Mouse (Mus musculus) skeletal muscle tissue, adult 2 months (tissue): Measurements from ENCODE around the gene 2010300C02Rik.

Experiments
- DNase-seq: peaks from one replicate; pipeline ENCODE4 v3.0.0-alpha.2; 2012; ENCODE audit warnings: low read depth, low spot score

Gene 2010300C02Rik

DNA sequence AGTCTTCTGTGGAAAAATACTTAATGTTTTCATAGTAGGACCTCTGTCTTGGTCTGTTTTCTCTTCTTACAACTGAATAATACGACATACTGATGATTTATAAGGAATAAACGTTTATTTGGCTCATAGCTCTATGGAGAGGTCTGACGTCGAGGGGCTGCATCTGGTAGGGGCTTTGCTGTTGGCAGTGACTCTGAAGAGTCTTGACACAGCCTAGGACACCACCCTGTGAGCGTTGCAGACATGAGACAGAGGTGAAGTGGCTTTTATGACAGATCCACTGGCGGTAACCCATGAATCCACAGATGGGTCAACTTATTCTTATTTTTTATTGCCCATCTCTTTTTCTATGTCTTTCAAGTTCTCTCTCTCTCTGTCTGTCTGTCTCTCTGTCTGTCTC, 52.5 kb downstream of the 2010300C02Rik start:
- DNase-seq = no peak

DNA sequence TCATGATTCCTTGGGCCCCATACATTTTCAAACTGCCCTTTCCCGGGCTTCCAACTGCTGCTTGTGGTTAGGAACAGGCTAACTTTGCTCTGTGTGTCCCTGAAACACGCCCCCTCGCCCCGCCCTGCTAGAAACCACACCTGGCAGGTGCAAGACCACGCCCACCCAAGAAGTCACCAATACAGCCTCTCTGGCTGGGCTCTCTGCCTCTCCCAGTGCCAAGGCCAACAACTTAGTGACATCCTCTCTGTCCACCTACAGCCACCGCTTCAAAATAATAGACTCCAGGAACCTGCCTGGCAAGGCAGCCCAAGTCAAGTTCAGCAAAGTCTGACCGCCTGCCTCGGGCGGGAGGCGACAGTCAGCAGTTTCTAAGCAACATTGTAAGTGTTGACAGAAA, 53.3 kb downstream of the 2010300C02Rik start:
- DNase-seq = no peak

DNA sequence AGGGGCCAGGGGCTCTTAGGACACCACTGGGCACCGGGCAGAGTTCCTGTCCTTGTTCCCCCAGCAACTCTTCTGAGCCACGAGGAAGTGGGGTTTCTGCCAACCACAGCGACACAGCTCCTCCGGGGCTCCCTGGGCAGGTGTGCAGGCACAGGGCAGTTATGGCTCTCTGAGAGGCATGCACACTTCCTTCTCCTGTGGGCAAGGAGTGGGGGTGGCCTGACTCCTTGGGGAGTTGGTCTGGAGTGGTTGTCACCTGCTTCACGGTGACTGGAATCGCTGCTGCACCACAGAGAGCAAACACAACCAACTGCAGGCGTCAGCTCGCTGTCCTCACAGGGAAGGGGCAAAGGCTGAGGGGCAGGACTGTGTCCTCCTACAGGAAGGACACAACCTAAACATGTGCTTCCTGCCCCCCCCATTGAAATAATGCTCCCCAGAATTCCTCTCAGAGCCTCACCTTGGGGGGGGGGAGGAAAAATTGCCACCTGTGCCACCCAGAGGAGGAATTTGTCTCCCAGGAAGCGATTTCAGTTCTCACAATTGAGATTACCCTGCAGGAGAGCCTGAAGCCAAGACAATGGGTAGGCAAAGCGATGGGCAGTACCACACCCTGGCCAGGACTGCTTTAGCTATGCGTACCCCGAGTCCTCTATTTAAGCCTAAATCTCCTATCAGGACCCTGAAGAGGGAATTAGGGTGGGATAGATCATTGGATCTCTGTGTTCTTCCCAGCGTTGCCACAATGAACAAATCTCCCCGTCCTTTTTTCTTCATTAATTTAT, 54.2 kb downstream of the 2010300C02Rik start:
- DNase-seq = no peak

DNA sequence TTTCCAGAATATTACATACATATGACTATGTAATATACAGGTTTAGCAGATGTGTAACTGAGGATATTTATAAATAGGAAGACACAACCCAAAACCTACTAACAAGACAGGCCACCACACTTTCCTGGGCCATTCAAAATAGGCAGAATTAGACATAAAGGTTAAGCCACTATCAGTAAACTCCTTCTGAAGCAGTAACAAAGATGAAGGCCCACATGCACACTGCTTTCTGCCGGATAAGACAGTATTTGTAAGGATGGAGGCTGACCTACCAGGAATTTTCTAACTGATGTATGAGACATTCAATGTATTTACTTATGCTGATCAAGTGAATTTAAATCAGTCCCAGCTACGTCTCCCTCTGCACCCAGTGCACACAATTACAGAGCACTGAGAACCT, 55.4 kb downstream of the 2010300C02Rik start:
- DNase-seq = no peak

DNA sequence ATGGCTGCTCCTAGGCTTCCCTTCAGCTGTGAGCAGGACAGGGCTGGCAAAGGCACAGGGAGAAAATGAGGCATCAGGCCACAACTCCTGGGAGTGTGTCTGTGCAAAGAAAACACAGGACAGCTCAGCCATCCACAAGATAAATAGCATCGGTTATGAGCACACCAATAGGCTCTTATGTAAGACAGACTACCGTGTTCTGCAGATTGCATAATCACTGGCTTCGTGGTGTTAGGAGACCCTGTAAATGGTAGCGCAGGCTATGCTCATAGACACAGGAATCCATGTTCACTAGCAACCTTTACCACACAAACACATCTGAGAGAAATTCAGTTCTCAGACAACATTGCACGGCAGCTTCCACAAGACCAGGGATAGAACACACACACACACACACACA, 56.3 kb downstream of the 2010300C02Rik start:
- no peak for DNase-seq

DNA sequence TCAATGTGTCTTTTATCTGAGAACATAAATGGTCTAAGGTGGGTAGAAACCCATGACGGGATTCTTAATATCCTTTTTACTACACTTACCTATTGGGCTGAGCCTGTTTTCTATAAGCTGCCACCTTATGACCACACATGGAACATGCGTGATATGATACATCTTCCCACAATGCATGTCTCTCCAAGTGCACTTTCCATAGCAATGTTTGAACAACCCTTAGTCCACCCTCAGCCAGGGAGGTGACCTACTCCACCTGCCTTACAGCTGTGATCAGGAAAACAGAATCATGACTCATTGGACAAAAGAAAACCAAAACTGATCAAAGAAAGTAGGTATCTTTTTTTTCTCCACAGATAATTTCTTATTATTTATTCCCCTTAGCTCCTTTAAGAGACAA, 63.9 kb downstream of the 2010300C02Rik start:
- no peak for DNase-seq

DNA sequence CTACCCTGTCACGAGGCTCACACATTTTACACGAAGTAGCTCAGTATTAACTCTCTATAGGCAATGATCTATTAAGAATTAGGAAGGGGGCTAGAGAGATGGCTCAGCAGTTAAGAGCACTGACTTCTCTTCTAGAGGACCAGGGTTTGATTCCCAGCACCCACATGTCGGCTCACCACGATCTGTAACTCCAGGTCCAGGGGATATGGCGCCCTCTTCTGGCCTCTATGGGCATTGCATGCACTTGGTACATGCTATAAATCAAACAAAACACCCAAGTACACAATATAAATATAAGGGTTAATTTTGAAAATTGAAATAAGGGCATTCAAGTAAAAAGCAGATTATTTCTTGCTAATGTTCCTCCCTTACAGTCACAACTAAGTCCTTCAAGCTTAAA, 65.9 kb downstream of the 2010300C02Rik start:
- DNase-seq = no peak

DNA sequence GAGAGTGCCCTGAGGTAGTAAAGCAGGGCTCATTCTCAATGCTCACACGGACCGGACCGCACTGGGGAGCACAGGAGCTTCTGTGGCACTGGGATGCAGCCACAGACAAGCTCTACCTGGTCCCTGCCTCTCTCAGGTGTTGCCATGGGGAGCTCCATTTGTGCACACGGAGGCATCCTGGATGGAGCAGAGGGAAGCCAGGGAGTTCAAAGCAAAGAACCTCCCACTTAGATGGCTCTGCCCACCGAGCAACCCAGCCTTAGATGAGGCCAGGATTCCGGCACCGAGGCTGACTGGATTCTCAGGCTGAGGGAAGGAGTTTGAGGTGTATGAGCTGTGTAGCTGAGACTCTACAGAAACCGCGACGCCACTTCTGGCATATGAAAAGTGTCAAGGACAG, 72.8 kb downstream of the 2010300C02Rik start:
- DNase-seq = no peak

DNA sequence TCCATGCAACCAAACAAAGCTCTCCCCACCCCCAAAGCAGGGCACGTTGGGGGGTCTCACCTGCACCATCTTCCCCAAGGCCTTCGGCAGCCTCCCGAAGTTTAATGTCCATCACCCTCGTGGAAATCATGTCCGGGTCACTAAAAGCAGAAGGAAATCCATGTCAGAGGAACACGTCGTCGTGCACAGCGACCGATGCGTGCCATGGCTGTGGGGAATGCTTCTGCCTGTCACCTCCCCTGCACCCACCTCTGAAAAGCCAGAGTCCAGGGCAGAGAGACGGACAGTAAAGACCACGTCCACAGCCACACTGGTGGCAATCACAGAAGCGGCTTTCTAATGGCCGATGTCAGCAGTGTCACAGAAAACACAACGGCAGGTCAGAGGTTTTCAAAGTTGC, 75.4 kb downstream of the 2010300C02Rik start:
- no peak for DNase-seq

DNA sequence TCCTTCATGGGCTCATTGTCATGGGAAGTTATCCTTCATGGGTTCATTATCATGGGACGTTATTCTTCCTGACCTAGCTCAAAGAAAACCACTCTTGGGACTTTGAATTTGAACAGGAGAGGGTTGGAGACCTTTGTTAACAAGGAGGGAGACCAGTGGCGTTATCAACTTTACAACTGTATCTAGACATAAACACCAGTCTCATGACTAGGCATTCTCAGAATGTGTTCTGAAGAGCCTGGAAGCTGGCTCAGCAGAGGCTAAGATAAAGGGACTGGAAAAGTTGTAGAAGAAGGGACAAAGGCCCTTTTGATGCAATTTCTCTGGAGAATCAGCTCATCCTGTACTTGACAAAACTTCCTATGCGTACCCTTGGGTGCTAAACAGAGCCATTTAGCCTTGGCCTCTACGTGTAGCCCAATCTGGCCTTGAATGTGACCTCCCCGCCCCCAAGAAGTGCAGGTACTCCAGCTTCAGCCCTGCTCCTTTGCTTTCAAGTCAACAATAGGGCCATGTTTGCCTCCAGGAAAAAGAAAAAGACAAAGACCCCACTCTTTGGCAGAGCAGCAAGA, 76.0 kb downstream of the 2010300C02Rik start:
- DNase-seq = no peak

DNA sequence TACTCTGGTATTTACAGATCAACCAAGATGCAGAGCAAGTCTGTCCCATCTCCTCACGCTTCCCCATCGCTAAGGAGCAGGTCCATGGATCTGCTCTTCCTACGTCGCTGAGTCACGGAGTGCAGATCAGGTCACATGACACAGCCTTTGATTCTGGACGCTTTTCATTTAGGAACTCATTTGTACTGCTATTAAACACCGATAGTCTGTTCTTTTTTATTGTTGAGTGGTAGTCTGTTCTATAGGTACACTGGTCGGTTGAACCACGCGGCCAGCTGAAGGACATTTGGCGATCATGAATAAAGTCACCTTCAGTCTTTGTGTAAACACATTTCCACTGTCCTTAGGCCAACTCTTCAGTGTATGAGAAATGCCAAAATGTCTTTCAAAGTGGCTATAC, 78.5 kb downstream of the 2010300C02Rik start:
- no peak for DNase-seq

DNA sequence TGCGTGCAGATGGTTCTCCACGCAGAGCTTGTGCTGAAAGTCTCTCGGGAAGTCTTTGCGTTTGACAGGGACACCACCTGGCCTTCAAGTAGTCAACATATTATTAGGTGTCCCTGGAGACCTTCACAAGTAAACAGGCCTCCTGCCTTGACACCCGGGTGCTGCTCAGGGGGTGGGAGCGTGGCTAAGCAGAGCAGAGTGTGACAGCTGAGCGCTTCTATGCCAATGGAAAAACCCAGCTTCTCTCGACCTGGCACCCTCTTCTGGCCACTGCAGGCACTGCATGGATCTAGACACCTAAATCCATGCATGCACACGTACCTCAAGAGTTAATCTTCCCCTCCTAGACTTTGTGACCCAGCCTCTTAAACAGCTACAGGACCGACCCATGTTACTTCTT, 80.8 kb downstream of the 2010300C02Rik start:
- peak; percentile 54 for DNase-seq

DNA sequence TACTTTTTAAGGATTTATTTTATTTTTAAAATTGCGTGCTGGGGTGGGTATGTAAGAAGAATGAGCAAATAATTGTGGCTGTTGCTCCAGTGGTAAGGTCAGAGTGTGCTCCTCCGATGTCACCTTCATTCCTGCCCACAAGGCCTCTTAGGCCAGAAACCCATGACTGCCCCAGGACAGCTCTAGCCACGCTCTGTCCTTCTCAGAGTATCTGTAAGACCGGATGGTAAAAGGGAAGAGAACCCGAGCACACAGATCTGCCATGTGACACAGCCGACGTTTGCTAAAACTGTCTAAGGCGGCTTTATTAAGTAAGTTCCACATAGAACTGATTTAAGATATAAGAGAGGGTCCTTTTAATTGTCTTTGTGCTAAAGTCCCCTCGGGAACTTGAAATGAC, 81.3 kb downstream of the 2010300C02Rik start:
- DNase-seq = no peak

DNA sequence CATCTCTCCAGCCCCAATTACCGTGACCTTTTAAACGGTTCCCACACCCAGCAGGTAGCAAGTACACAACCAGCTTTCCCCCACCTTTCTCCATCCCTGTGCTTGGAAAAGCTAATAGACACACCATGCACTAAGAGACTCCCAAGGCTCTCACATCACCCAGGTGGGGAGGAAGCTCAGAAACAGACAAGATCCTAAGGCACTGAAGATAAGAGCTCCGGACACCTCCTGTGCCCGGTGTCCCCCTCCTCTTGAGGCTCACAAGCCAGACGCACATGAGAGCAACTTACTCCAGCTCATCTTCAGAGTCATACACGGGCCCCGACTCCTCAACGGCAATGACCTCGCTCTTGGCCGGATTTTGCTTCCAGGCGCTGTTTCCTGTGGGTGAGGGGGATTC, 82.3 kb downstream of the 2010300C02Rik start:
- no peak for DNase-seq

DNA sequence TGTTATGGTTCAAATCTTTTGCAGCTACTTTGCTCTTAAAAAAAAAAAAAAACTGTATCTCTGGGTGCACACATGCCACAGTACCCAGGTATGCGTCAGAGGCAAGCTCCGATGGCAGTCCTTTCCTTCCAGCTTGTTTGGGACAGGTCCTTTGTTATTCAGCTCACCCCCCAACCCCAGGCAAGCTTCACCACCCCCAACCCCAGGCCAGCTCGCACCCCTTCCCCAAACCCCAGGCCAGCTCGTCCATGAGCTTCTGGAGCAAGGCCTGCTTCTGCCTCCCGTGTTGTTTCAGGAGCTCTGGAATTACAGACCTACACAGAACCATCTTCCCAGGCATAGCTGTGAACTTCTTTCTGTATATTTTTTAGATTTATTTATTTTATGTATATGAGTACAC, 83.1 kb downstream of the 2010300C02Rik start:
- no peak for DNase-seq

DNA sequence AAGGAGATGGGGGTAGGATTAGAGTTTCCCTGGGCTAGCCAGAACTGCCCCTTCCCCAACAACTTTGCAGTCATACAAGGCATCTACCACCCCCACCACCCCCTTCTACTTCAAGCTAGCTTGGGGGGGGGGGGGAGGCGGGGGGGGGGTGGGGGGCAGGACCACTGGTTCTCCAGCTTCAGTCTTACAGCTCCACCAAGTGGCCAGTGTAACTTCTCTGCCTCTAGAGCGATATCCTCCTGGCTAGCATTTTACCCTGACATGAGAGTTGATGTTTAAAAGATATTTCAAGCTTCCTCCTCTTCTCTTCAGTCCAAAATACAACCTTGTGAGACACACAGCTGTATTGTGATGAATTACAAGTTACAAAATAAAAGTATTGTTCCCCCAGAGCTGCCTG, 83.7 kb downstream of the 2010300C02Rik start:
- no peak for DNase-seq

DNA sequence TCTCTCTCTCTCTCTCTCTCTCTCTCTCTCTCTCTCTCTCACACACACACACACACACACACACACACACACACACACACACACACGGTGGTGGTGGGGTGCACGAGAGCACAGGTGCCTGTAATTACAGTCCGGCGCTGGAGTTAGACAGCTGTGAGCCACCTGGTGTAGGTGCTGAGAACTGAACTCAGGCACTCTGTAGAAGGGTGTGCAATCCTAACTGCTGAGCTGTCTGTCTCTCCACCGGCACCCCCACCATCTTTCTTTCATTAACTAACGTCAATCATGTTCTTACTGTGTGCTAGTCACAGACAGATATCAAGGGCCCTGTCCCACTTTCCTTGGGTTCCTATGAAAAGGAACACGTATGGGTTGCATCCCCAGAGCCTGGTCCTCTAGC, 84.2 kb downstream of the 2010300C02Rik start:
- no peak for DNase-seq

DNA sequence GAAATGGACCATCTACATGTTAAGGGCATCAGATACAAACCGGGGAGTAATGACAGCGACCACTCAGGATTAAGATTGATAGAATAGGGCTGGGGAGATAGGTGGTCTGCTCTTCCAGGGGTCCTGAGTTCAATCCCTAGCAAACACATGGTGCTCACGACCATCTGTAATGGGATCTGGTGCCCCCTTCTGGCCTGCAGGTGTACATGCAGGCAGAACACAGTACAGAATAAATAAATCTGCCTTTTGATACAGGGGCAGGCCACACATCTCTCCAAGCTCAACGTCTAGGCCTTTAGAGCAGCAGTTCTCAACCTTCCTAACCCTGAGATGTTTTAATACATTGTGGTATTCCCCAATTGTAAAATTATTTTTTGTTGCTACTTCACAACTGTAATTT, 85.2 kb downstream of the 2010300C02Rik start:
- peak; percentile 21 for DNase-seq

DNA sequence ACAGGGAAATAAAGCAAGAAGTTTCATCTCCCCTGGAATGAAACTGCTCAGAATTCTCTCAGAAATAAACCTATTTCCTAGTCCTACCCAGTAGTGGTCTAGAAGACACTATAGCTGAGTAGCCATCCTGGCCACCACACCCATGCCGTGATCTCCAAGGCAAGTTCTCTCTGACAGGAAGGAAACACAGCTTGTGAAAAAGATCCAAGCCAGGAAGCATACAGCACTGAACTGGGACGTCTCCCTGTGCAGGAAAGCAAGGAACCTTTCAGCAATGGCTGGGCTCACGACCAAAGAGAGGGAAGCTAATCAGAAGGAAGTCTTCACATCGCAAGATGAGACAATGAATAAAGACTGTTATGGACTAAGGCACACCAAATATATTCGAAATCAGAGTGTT, 86.4 kb downstream of the 2010300C02Rik start:
- peak; percentile 16 for DNase-seq

DNA sequence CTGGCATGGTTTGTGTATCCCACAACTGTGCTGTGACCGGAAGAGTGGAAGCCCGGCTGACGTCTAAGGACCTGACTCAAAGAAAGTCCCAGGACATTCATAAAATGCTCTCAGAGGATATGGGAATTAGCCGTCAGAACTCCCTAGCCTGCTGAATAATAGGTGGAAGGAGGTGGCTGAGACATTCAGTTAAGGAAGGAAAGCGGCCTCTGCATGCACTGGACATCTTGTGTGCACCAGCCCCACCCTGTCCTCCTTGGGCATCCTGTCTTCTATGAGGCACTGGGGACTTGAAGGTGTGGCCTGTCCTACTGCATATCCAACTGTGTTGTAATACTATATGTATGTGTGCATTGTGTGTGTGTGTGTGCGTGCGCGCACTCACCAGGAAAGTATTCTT, 87.5 kb downstream of the 2010300C02Rik start:
- DNase-seq = peak; percentile 23

DNA sequence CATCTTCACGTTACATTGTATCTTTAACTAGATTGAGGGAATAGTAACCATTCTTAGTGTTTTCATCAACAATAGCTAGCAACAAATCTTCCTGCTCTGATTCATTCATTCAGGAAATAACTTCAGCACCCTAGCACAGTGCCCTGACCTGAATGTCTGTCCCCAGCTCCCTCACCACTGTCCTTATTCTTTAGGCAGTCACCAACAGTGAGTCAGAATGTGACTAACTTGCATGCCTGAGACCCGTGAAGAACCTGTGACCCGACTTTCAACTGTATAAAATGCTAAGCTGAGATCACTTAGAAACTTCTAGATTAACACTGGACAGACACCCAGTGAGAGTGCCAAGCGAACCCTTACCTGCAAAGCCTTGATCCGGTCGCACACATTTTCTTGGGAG, 88.4 kb downstream of the 2010300C02Rik start:
- DNase-seq = no peak

DNA sequence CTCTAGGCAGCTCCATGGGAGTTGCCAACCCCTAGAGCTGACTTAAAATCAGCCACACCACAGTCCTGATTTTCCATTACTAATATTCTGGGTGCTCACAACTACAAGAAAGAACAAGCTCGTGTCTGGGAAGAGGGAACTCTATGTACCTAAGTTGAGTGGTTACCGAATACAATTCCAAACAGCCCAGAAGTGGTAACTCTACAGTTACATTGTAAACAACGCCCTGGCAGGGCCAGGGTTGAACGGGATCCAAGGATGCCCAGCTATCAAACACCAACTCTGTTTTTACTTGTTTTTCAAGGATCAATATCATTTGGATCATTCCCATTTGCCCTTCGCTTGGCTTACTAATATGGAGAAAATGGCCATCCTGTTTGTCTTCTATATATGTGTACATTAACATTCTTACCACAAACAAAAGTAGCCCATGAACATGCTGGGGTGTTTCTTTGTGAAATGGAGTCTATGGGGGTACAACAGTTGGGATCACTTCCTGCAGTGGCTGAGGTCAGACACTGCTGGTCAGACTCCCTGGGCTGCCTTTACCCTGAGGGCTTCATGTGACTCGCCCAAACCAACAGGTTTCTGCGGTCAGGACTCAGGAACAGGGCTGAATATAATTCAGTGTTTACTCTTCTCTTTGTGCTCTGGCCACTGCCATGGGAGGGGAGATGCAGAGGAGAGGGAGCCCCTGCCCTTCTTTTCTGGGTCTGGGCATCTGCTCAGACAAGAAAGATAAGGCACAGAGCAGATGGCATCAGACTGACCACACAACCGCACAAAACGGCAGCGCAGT, 89.3 kb downstream of the 2010300C02Rik start:
- DNase-seq = no peak

DNA sequence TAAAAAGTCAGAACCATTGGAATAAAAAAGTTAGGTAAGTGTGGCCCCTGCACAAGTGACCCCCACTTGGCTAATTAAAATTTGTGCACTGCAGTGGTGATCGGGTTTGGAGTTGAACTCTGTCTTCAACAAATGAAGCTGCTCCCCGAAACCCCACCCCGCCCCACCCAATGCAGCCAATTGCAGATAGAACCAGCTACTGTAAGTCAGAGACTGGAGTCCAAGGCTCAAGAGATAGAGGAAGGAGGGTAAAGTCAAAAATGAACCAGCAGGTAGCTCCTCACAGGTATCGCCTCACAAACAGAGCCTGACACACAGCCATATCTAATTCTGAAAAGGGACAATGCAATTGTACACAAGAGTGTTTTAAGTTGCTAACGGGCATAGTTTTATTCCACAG, 90.0 kb downstream of the 2010300C02Rik start:
- no peak for DNase-seq
